Mouse (Mus musculus) MEL (cell line): ENCODE measurements around the gene Nek10. TPM values are rescaled to one million over a fixed set of nuclear protein-coding genes. Genes with fewer than 3 reads are reported as not detected.
"Not testable (repeated sequence)": the region's sequence is repeated elsewhere in the genome, so short reads cannot be mapped to it uniquely, and the experiment has no call there.

ENCODE experiments used
- DNase-seq: peaks from one replicate; pipeline ENCODE4 v3.0.0; 2011; ENCODE audit warnings: low read depth, low spot score
- H3K27ac ChIP-seq: 2 replicates; pipeline ENCODE4 v1.5.1; 2012; ENCODE audit warnings: low read depth, mild to moderate bottlenecking, control low read depth, low read length, moderate library complexity; ENCODE audit not compliant: control insufficient read depth
- H3K27me3 ChIP-seq, 2 experiments: fragments of 150-350 bp in 1 of 2; sonication (generic) in 1 of 2; 2 replicates each; pipeline ENCODE4 v1.6.1; 2012; ENCODE audit warnings: low read length in 2 of 2, mild to moderate bottlenecking in 2 of 2, improper control_type of control experiment in 1 of 2, moderate library complexity in 1 of 2; ENCODE audit not compliant: insufficient read depth in 2 of 2, control insufficient read depth in 1 of 2
- H3K36me3 ChIP-seq, 2 experiments: 2 replicates each; pipeline ENCODE4 v1.6.1; 2012 to 2014; ENCODE audit warnings: low read length in 2 of 2, improper control_type of control experiment in 1 of 2, inconsistent platforms in 1 of 2, mild to moderate bottlenecking in 1 of 2; ENCODE audit not compliant: insufficient read depth in 2 of 2, control insufficient read depth in 1 of 2
- H3K4me1 ChIP-seq, 2 experiments: fragments of 150-350 bp in 1 of 2; sonication (generic) in 1 of 2; 2 replicates each; pipeline ENCODE4 v1.6.1; 2012; ENCODE audit warnings: low read length in 2 of 2, improper control_type of control experiment in 1 of 2, mild to moderate bottlenecking in 1 of 2; ENCODE audit not compliant: insufficient read depth in 2 of 2, control insufficient read depth in 1 of 2
- H3K4me3 ChIP-seq, 2 experiments: fragments of 150-350 bp in 1 of 2; sonication (generic) in 1 of 2; 2 replicates each; pipeline ENCODE4 v1.5.1; 2012; ENCODE audit warnings: low read depth in 2 of 2, low read length in 2 of 2, mild to moderate bottlenecking in 2 of 2, moderate library complexity in 2 of 2, control low read depth in 1 of 2, improper control_type of control experiment in 1 of 2; ENCODE audit not compliant: control insufficient read depth in 1 of 2, insufficient read depth in 1 of 2
- H3K79me2 ChIP-seq: 2 replicates; pipeline ENCODE4 v1.6.1; 2012; ENCODE audit warnings: mild to moderate bottlenecking, low read length, moderate library complexity; ENCODE audit not compliant: control insufficient read depth, poor library complexity, insufficient read depth
- H3K9ac ChIP-seq: 2 replicates; pipeline ENCODE4 v1.6.1; 2012; ENCODE audit warnings: low read depth, mild to moderate bottlenecking, control low read depth, low read length, moderate library complexity; ENCODE audit not compliant: control insufficient read depth, poor library complexity, severe bottlenecking
- H3K9me3 ChIP-seq: fragments of 150-350 bp; sonication (generic); replicated peaks from 2 replicates; pipeline ENCODE4 v1.6.1; 2012; ENCODE audit warnings: mild to moderate bottlenecking, low read length, improper control_type of control experiment, moderate library complexity; ENCODE audit not compliant: insufficient read depth
- CHD1 ChIP-seq: IDR thresholded peaks from 2 replicates; pipeline ENCODE4 v1.6.1; 2012; ENCODE audit warnings: low read depth, mild to moderate bottlenecking, inconsistent platforms, low read length, improper control_type of control experiment
- CTCF ChIP-seq, 3 experiments: IDR thresholded peaks in 2 of 3; conservative IDR thresholded peaks in 1 of 3; 2 replicates each; pipeline ENCODE4 v1.5.1; 2011 to 2012; ENCODE audit warnings: low read length in 3 of 3, low read depth in 2 of 3, mild to moderate bottlenecking in 2 of 3, improper control_type of control experiment in 1 of 3, inconsistent platforms in 1 of 3, mixed read lengths in 1 of 3, moderate library complexity in 1 of 3; ENCODE audit not compliant: control insufficient read depth in 1 of 3, insufficient read depth in 1 of 3, poor library complexity in 1 of 3, severe bottlenecking in 1 of 3
- E2F4 ChIP-seq: IDR thresholded peaks from 2 replicates; pipeline ENCODE4 v1.6.1; 2011; ENCODE audit warnings: low read depth, low read length, improper control_type of control experiment, borderline replicate concordance
- EP300 ChIP-seq, 2 experiments: IDR thresholded peaks; 2 replicates each; pipeline ENCODE4 v1.6.1; 2011; ENCODE audit warnings: improper control_type of control experiment in 2 of 2, low read length in 2 of 2, low read depth in 1 of 2, mild to moderate bottlenecking in 1 of 2
- GABPA ChIP-seq: IDR thresholded peaks from 2 replicates; pipeline ENCODE4 v1.6.1; 2012; ENCODE audit warnings: low read depth, mild to moderate bottlenecking, inconsistent platforms, low read length, improper control_type of control experiment, moderate library complexity
- MAX ChIP-seq: IDR thresholded peaks from 2 replicates; pipeline ENCODE4 v1.6.1; 2011; ENCODE audit warnings: low read length, improper control_type of control experiment
- SIN3A ChIP-seq: IDR thresholded peaks from 2 replicates; pipeline ENCODE4 v1.6.1; 2012; ENCODE audit warnings: low read length, improper control_type of control experiment, inconsistent platforms
- USF2 ChIP-seq, 2 experiments: IDR thresholded peaks; 2 replicates each; pipeline ENCODE4 v1.6.1; 2011 to 2012; ENCODE audit warnings: improper control_type of control experiment in 2 of 2, low read length in 2 of 2, borderline replicate concordance in 1 of 2, inconsistent platforms in 1 of 2, low read depth in 1 of 2, mild to moderate bottlenecking in 1 of 2; ENCODE audit not compliant: insufficient read depth in 1 of 2
- polyA plus RNA-seq, 2 experiments: library from polyadenylated mRNA; stranded (reverse) in 1 of 2; unstranded in 1 of 2; fragments of >175 nt in 1 of 2; fragments of >200 nt in 1 of 2; gene quantifications; 2 replicates each; pipeline versions ENCODE4 v1.2.1 to v1.2.4; 2012; ENCODE audit warnings: low replicate concordance in 2 of 2, low read depth in 1 of 2; ENCODE audit not compliant: insufficient read length in 2 of 2, insufficient read depth in 1 of 2, missing spikeins in 1 of 2
- total RNA-seq: library from RNA; depleted of rRNA; stranded (reverse); fragments of 300-350 nt; gene quantifications from 2 replicates; pipeline ENCODE4 v1.2.3, GENCODE M21; 2012; rRNA removed

Nek10 gene
- total and polyA plus RNA-seq, 3 experiments: not detected

GRCm38 (mm10) chr14:15014799-15015198 is 211.6 kb downstream of the Nek10 start (continued):
- no peak for TF ChIP-seq SIN3A

DNA sequence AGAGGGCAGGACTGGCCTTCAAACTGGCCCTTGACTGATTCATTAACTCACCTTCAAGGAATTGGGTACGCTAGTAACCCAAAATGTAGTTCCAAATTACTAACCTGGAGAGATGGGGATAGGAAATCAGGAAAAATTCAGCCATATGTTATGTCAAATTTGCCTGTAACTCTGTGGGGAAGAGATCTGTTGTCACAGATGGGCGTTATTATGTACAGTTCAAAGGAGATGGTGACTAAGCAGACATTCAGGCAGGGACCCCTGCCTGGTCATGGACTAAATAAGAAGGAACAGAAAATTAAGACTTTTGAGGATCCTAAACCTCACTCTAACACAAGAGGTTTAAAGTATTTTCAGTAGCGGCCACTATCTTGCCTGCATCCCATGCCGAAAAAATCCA is 227.4 kb downstream of the Nek10 start:
- not testable (repeated sequence) for DNase-seq, H3K79me2 ChIP-seq, H3K27me3 ChIP-seq, H3K9ac ChIP-seq, H3K4me3 ChIP-seq, H3K27ac ChIP-seq, H3K36me3 ChIP-seq, H3K9me3 ChIP-seq, H3K4me1 ChIP-seq

- not testable (repeated sequence) for H3K4me1 ChIP-seq, H3K9ac ChIP-seq, H3K27me3 ChIP-seq, DNase-seq, H3K4me3 ChIP-seq, H3K79me2 ChIP-seq, H3K27ac ChIP-seq, H3K9me3 ChIP-seq, H3K36me3 ChIP-seq
These were observed 231.4 kb downstream of the Nek10 start for GRCm38 (mm10) chr14:15034638-15035037.

DNA sequence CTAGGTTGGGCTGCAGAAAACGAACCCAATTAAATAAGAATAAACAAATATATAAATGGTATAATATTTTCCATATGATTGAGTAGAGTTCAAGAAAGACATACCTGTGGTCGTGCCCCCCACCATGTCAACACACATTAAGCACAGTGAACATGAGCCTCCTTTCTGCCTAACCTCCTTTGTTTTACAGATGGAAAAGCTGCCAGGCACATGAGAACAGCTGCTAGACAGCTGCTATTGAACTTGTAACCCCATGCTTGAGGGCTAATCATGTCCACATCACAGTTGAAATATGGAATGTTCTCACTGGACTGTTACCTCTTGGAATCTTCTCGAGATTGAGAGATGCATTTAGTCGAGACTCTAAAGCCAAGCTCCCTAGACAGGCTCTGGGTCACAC is 245.0 kb downstream of the Nek10 start:
- Histone ChIP-seq H3K36me3 (no peaks in the 10 kb centered on the region), H3K4me1 (no peaks in the 10 kb centered on the region), H3K27ac (no peak overlapping the region)
- no peak for TF ChIP-seq CTCF (IDR thresholded peaks at IDR 0.05 in 2 of 3, conservative IDR thresholded peaks at IDR 0.05 in 1 of 3; ENCODE audit: control insufficient read depth in 1 of 3, insufficient read depth in 1 of 3, low read depth in 2 of 3, low read length in 3 of 3, poor library complexity in 1 of 3, severe bottlenecking in 1 of 3)
- TF ChIP-seq GABPA: no peak
- TF ChIP-seq EP300 (IDR thresholded peaks at IDR 0.05; ENCODE audit: low read depth in 1 of 2, low read length in 2 of 2): no peak
- no peak for TF ChIP-seq E2F4
- TF ChIP-seq MAX: no peak
- TF ChIP-seq, all 39 proteins: peak for 0
- DNase-seq: no peak
- Histone ChIP-seq H3K4me3 (no peak overlapping the region), H3K79me2 (no peaks in the 10 kb centered on the region), H3K27me3 (no peaks in the 10 kb centered on the region), H3K9ac (no peak overlapping the region), H3K9me3 (no peaks in the 10 kb centered on the region)

DNA sequence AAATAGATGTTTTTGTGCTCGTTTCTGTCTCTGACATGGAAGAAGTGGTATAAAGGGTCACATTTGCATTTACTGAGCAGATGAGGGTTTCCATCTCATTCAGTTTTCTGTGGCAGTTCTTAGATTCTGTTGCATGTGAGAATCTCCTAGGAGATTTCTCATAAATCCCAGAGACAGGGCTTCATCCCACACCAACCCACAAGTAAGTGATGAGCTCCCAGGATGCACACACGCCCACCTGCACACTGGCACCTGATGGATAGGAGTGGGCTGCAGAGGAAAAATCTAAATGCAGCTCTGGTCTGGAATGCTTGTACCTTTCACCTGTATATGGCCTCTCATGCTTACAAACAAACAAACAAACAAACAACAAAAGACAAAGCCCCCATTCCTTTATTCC is 258.3 kb downstream of the Nek10 start:
- no peak overlapping the region for H3K27ac ChIP-seq
- no peaks in the 10 kb centered on the region for H3K79me2 ChIP-seq
- no peaks in the 10 kb centered on the region for H3K27me3 ChIP-seq
- no peaks in the 10 kb centered on the region for H3K4me1 ChIP-seq
- no peak overlapping the region for H3K4me3 ChIP-seq
- no peak overlapping the region for H3K9ac ChIP-seq
- H3K9me3 ChIP-seq: no peaks in the 10 kb centered on the region
- H3K36me3 ChIP-seq: no peaks in the 10 kb centered on the region
- TF ChIP-seq USF2 (IDR thresholded peaks at IDR 0.05; ENCODE audit: borderline replicate concordance in 1 of 2, insufficient read depth in 1 of 2, low read depth in 1 of 2, low read length in 2 of 2) (no peak), CHD1 (no peak), SIN3A (no peak)
- DNase-seq: no peak

Other genes with a start within 250 kb of the Nek10 start
- 11.2 and 12.8 TPM in 2 replicates for gene Slc4a7, start 101.1 kb upstream of the Nek10 start, total RNA-seq
- 10 to 100 TPM in 1 of 2 experiments, 1 to 10 TPM in 1; 8.2 to 30.2 TPM for gene Slc4a7, start 101.1 kb upstream of the Nek10 start, polyA plus RNA-seq